Mouse (Mus musculus): ENCODE data around the gene Prkce. TPM values are rescaled to one million over a fixed set of nuclear protein-coding genes. Genes with fewer than 3 reads are reported as not detected.
A peak's percentile ranks its signal among the peaks of the same experiment; 100 is the strongest.

The Prkce gene
- polyA plus RNA-seq, 1 experiment from 2014 or later = 18.7 TPM

DNA sequence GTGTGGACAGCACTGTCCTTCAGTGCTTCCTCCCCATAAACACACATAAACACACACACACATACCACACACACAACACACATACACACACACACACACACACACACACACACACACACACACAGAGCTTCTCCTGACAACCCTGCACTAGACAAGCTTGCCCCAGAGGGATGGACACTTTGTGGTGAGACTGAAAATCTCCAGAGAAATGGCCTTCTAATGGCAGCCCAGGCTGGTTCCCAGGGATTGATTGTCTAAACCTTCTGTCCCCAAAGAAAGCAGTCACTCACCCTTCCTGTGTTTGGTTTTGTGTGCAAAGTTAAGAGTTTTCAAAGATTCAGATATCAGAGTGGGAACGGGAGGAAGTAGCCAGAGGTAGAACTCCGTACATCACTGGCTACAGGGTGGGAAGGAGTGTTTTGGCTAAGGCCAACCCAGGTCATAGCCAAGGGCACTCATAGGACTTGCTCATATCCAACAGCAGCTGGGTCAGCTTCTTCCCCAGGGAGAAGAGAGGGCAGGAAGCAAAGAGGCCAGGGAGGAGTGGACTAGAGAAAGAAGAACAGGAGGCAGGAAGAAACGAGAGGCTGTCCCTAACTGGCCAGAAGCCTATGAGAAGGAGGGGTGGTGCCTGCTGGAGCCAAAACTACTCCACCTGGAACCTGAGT is 450.1 kb downstream of the Prkce start:
- H3K36me3 ChIP-seq = no peaks in the 10 kb centered on the region
- no peaks in the 10 kb centered on the region for H3K9me3 ChIP-seq
- ATAC-seq (ENCODE audit: low FRiP score) = no peak
- H3K4me2 ChIP-seq = no peak overlapping the region
- no peak overlapping the region for H3K27ac ChIP-seq
- peaks cover 9% of the 10 kb centered on the region for H3K4me1 ChIP-seq (replicated peaks)
- WGBS = 80% methylated on average over 3 of the region's 3 CpGs
- no peaks in the 10 kb centered on the region for H3K27me3 ChIP-seq
- H3K9ac ChIP-seq = no peak overlapping the region
- no peak overlapping the region for H3K4me3 ChIP-seq

DNA sequence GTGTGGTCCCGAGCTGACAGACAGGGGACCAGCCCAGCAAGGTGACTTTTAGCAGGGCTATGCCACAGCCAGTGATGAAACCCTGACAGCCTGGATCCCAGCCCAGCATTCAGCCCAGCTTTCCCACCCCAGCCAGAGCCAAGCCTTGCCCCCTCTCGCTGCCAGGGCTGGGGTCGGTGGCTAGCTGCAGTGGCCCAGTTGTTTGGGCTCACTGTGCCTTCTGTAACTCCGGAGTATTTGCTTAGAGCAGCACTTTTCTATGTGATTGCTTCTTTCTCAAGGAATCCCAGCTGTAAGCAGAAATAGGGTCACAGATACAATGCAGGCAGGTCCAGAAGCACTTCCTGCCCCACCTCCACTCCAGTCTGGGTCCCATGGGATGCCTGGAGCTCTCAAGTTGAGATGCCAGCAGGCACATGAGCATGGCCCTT is 450.9 kb downstream of the Prkce start:
- Histone ChIP-seq H3K4me2 (no peak overlapping the region), H3K9ac (no peak overlapping the region), H3K27me3 (no peaks in the 10 kb centered on the region), H3K4me1 (replicated peaks) (peaks cover 9% of the 10 kb centered on the region), H3K27ac (0 out of 2 replicates have a peak overlapping the region, but pooled peaks have one; percentile 13), H3K9me3 (no peaks in the 10 kb centered on the region), H3K36me3 (no peaks in the 10 kb centered on the region), H3K4me3 (no peak overlapping the region)
- ATAC-seq (ENCODE audit: low FRiP score) = no peak
- 68% methylated on average over 4 of the region's 4 CpGs for WGBS

- peaks cover 8% of the 10 kb centered on the region for H3K4me1 ChIP-seq (replicated peaks)
- no peaks in the 10 kb centered on the region for H3K36me3 ChIP-seq
- WGBS = 78% methylated on average over 3 of the region's 3 CpGs
- no peak overlapping the region for H3K9ac ChIP-seq
- ATAC-seq (ENCODE audit: low FRiP score) = no peak
- no peak overlapping the region for H3K4me2 ChIP-seq
- no peak overlapping the region for H3K27ac ChIP-seq
- H3K27me3 ChIP-seq = no peaks in the 10 kb centered on the region
- H3K4me3 ChIP-seq = no peak overlapping the region
- H3K9me3 ChIP-seq = no peaks in the 10 kb centered on the region
Observed at GRCm38 (mm10) chr17:86622862-86623261, 455.3 kb downstream of the Prkce start.

GRCm38 (mm10) chr17:86626523-86626922 is 458.9 kb downstream of the Prkce start:
- no peak for ATAC-seq (ENCODE audit: low FRiP score)
- no peak overlapping the region for H3K4me3 ChIP-seq

GRCm38 (mm10) chr17:86633131-86633530 is 465.5 kb downstream of the Prkce start:
- no peak for ATAC-seq (ENCODE audit: low FRiP score)
- H3K36me3 ChIP-seq = peaks cover 19% of the 10 kb centered on the region
- no peaks in the 10 kb centered on the region for H3K27me3 ChIP-seq
- WGBS = 73% methylated on average over 4 of the region's 4 CpGs
- H3K9me3 ChIP-seq = no peaks in the 10 kb centered on the region
- no peak overlapping the region for H3K9ac ChIP-seq
- H3K4me2 ChIP-seq = no peak overlapping the region
- H3K4me1 ChIP-seq (replicated peaks) = no peaks in the 10 kb centered on the region
- H3K27ac ChIP-seq = no peak overlapping the region
- H3K4me3 ChIP-seq = no peak overlapping the region

More at GRCm38 (mm10) chr17:86626523-86626922, 458.9 kb downstream of the Prkce start:
- no peak overlapping the region for H3K27ac ChIP-seq
- no peak overlapping the region for H3K4me2 ChIP-seq
- no peaks in the 10 kb centered on the region for H3K27me3 ChIP-seq
- no peaks in the 10 kb centered on the region for H3K9me3 ChIP-seq
- no peaks in the 10 kb centered on the region; the same call in 1 of the 2 replicates for H3K4me1 ChIP-seq (replicated peaks)
- peaks cover 12% of the 10 kb centered on the region for H3K36me3 ChIP-seq
- WGBS = 90% methylated on average over 6 of the region's 6 CpGs
- no peak overlapping the region for H3K9ac ChIP-seq

GRCm38 (mm10) chr17:86637311-86637710 is 469.7 kb downstream of the Prkce start:
- H3K4me3 ChIP-seq = no peak overlapping the region
- H3K36me3 ChIP-seq = no peaks in the 10 kb centered on the region; the same call in 1 of the 2 replicates
- no peak overlapping the region for H3K9ac ChIP-seq
- 0 out of 2 replicates have a peak, but pooled peaks cover 6% of the 10 kb centered on the region for H3K4me1 ChIP-seq (replicated peaks)
- H3K9me3 ChIP-seq = no peaks in the 10 kb centered on the region
- ATAC-seq (ENCODE audit: low FRiP score) = no peak
- H3K27me3 ChIP-seq = no peaks in the 10 kb centered on the region
- no peak overlapping the region for H3K27ac ChIP-seq
- 72% methylated on average over 1 of the region's 1 CpGs for WGBS
- no peak overlapping the region for H3K4me2 ChIP-seq

- Histone ChIP-seq H3K9ac (no peak overlapping the region), H3K9me3 (no peaks in the 10 kb centered on the region), H3K27ac (peak overlapping the region; percentile 1; the same call in 1 of the 2 replicates), H3K27me3 (no peaks in the 10 kb centered on the region), H3K4me3 (no peak overlapping the region), H3K4me2 (no peak overlapping the region), H3K36me3 (no peaks in the 10 kb centered on the region), H3K4me1 (replicated peaks) (0 out of 2 replicates have a peak, but pooled peaks cover 6% of the 10 kb centered on the region)
- 0 out of 2 replicates have a peak, but pooled peaks have one; percentile 43 for ATAC-seq (ENCODE audit: low FRiP score)
- WGBS = 59% methylated on average over 3 of the region's 3 CpGs
Observed at GRCm38 (mm10) chr17:86639279-86639678, 471.7 kb downstream of the Prkce start.

DNA sequence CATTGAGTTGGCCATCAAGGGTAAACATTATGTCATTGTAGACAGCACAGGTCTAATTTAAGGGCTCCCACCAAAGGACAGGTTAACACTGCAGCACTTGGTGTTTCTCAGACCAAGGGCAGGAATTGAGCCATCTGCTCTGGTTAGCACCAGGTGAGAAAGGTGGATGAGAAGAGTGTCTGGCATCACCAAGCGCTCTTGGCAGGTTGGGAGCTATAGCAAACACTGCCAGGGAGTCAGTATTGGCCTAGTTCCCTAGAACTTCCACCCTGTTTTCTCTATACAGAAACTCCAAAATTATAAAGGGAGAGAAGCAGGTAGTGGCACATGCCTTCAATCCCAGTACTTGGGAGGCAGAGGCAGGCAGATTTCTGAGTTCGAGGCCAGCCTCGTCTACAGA is 479.6 kb downstream of the Prkce start:
- H3K4me3 ChIP-seq = no peak overlapping the region
- H3K36me3 ChIP-seq = no peaks in the 10 kb centered on the region
- 96% methylated on average over 3 of the region's 3 CpGs for WGBS
- H3K27me3 ChIP-seq = no peaks in the 10 kb centered on the region
- no peaks in the 10 kb centered on the region for H3K4me1 ChIP-seq (replicated peaks)
- no peak overlapping the region for H3K4me2 ChIP-seq
- H3K9ac ChIP-seq = no peak overlapping the region
- no peak overlapping the region for H3K27ac ChIP-seq
- ATAC-seq (ENCODE audit: low FRiP score) = no peak
- H3K9me3 ChIP-seq = no peaks in the 10 kb centered on the region

DNA sequence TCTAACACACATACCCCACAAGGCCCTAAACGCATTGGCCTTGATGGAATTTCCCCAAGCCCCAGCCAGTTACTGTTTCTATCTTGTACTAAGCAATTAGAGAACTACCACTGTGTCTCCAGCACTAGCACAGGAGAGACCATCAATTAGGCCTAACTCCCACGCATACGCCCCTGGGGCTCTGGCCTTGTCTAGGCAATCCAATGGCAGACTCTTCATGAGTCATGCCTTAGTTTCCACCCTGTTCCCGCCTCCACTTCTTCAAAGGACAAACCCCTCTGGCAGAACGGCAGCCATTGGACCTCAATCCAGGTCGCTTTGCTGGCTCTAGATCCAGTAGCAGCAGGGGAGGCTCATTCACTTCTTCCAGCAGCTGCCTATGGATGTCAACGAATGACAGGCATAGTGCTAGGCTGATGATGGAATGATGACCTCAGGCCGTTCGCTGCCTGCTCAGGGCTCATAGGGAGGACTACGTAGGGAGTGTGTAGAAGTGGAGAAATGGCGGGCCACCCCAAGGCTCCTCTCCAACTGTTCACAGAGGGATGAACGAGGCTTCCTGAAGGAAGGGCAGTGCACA is 481.4 kb downstream of the Prkce start:
- ATAC-seq (ENCODE audit: low FRiP score) = no peak
- Histone ChIP-seq H3K4me1 (replicated peaks) (no peaks in the 10 kb centered on the region), H3K9ac (no peak overlapping the region), H3K36me3 (no peaks in the 10 kb centered on the region), H3K4me2 (no peak overlapping the region), H3K4me3 (no peak overlapping the region), H3K27me3 (no peaks in the 10 kb centered on the region), H3K9me3 (no peaks in the 10 kb centered on the region), H3K27ac (no peak overlapping the region)
- WGBS = 95% methylated on average over 12 of the region's 12 CpGs

DNA sequence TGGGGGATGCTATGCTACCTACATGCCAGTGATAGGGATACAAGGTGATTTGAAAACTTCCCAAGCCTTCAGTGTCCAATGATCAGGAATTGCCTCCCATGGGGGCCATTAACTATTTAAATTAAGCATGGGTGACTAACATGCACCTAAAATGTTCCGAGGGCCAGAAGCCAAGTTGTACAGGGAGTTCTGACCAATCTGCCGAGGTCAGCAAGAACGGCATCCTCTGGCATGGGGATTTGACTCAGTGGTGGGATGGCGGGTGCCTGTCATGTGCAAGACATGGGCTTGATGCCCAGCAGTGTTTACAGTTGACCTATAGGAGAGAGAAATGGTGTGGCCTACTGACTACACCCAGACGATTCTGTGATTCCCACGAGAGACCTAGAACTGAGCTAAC is 482.7 kb downstream of the Prkce start:
- Histone ChIP-seq H3K36me3 (no peaks in the 10 kb centered on the region), H3K27me3 (no peaks in the 10 kb centered on the region), H3K27ac (no peak overlapping the region), H3K9ac (no peak overlapping the region), H3K4me2 (no peak overlapping the region), H3K4me3 (no peak overlapping the region), H3K4me1 (replicated peaks) (no peaks in the 10 kb centered on the region), H3K9me3 (no peaks in the 10 kb centered on the region)
- no peak for ATAC-seq (ENCODE audit: low FRiP score)
- WGBS = 92% methylated on average over 6 of the region's 6 CpGs

DNA sequence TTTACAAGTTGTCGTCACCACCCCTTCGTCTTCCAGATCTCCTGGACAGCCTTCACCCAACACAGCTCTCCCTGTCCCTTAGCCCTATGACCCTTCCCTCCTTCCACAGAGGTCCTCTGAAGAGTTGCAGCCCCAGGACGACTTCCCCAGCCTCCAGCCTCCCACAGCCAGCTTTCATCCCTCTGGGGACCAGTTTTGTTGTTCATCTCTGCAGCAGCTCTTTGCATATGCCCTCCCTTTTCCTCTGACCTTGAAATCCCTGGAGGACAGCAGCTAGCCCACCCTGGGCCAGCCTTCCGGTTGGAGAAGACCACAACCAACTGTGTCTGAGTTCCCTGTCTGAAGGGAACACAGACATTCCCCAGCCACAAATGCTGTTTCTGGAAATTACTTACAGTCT is 483.5 kb downstream of the Prkce start:
- WGBS = 71% methylated on average over 4 of the region's 4 CpGs
- ATAC-seq (ENCODE audit: low FRiP score) = no peak

GRCm38 (mm10) chr17:86652751-86653150 is 485.2 kb downstream of the Prkce start:
- 94% methylated on average over 1 of the region's 1 CpGs for WGBS
- Histone ChIP-seq H3K4me2 (no peak overlapping the region), H3K9ac (no peak overlapping the region), H3K4me1 (replicated peaks) (no peaks in the 10 kb centered on the region), H3K9me3 (no peaks in the 10 kb centered on the region), H3K4me3 (no peak overlapping the region), H3K27ac (no peak overlapping the region), H3K36me3 (no peaks in the 10 kb centered on the region), H3K27me3 (no peaks in the 10 kb centered on the region)
- no peak for ATAC-seq (ENCODE audit: low FRiP score)

More for the DNA sequence above, 483.5 kb downstream of the Prkce start:
- Histone ChIP-seq H3K9me3 (no peaks in the 10 kb centered on the region), H3K27ac (no peak overlapping the region), H3K9ac (no peak overlapping the region), H3K4me2 (no peak overlapping the region), H3K27me3 (no peaks in the 10 kb centered on the region), H3K4me1 (replicated peaks) (no peaks in the 10 kb centered on the region), H3K36me3 (no peaks in the 10 kb centered on the region), H3K4me3 (no peak overlapping the region)

DNA sequence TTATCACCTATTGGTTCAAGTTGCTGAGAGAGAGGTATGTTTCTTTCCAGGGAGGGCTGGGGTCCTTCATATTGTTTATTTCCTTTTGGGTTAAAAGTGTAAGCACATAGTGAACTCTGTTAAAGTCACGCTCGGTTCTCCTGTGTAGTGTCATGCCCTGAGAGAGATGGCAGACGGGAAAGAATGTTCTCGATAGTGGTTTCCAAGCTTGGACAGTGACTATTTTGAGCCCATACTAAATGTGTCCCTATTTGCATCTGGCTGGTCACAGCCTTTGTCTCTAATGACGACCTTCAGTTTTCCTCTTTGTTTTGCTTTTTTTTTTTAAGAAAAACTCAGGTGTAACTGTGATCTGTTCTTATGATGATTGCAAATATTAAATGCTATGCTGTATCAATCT is 488.8 kb downstream of the Prkce start:
- WGBS = 83% methylated on average over 5 of the region's 5 CpGs
- Histone ChIP-seq H3K4me2 (no peak overlapping the region), H3K9me3 (no peaks in the 10 kb centered on the region), H3K27ac (no peak overlapping the region), H3K4me1 (replicated peaks) (no peaks in the 10 kb centered on the region), H3K9ac (no peak overlapping the region), H3K36me3 (no peaks in the 10 kb centered on the region), H3K27me3 (no peaks in the 10 kb centered on the region), H3K4me3 (no peak overlapping the region)
- no peak for ATAC-seq (ENCODE audit: low FRiP score)
